Mouse (Mus musculus): ENCODE results near the gene Kif5c.

Kif5c gene

DNA sequence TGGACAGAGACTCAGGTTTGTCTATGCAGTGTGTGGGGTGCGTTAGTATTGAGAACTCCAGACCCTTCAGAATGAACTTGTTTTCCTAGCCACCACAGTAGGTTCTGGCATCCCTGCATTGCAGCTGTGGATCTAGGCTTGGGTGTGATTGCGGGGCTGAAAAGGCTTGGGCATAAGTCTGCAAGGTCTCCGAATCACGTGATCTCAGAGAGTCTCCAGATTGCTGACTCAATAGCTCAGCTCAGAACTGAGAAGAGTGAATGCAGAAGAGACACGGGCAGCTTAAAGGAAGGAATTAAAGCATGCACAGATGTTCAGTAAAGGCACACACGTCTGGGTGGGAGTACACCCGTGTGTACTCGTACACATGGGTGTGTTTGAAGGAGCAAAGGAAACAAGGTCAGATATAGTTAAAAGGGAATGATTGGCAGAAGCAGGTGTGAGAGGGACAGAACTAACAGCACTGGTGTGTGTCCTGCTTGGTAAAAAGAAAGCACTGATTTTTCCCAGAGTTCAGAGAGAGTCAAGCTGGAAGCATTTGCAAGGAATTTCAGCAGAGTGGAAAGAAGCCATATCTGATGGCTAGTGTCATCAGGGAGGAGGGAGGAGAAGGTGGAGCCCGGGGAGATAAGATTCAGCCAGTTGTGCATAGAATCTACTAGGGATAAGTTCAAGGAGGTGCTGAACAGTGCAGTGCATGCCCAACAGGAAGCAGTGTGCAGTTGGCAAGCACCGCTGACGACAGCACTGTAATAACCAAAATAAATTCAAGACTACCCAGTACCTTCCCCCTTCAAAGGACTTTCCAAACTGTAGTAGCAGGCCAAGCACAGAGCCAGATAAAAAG is 130.9 kb downstream of the Kif5c start:
- DNase-seq = no peak

DNA sequence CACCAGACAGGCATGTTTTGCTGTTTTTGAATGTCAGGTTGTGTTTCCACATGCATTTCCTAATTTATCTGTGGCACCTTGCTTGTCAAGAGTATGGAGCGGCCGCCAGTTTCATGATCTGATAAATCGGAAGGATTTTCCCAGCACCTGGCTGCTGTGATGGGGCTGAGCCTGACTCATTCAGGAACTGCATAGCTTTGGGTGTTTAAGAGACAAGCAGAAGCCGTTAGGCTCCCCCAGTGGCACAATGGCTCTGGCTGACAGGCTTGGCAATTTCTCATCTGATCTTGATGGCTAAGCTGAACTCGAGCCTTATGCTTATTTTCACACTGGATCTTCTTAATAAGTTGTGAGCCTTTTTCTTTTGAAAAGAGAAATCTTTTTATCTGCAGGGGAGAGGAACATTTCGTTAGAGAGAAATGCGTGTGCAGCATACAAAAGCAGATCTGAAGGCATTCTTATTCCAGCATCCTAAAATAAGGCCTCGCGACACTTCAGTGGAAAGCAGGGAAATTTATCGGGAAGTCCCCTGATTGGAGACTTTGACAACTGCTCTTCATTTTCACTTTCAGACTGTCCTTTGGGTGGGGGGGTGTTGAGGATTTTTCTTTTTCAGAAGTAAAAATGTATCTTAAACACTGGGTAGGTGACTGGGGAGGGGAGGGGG is 132.6 kb downstream of the Kif5c start:
- DNase-seq = no peak

DNA sequence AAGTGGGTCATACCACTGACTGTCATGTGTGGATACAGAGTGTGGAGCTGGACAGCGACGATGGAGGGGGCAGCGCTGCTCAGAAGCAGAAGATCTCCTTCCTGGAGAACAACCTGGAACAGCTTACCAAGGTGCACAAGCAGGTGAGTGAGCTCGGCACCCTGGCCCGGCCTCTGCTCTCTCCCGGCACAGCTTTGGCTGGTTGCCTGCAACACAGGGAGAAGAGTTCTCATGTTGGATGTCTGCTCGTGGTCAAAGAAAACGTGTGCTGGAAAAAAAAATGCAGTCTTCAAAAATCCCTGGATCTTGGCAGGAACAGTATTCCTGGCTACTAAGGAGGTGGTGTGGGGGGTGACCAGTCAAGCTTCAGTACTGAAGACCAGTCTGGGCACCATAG is 133.1 kb downstream of the Kif5c start:
- no peak for DNase-seq

- DNase-seq = no peak
Measured at GRCm38 (mm10) chr2:49753062-49753461, 134.0 kb downstream of the Kif5c start.

DNA sequence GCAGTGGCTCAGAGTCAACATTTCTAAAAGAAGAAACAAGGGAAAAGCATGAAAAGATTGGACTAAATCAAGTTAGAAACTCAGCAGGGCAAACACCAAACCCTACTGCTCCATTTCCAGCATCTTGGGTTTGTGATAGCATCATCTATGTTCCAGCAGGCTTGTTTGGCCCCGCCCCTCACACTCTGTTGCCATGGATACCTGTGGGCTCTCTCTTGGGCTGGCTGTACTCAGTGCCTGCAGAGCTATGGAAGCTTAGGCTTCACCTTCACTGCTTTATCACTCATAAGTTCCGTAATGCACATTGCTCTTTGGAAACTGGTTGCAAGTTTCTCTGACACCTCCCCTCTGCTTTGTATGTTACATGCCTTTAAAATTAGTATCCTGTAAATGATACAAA is 136.0 kb downstream of the Kif5c start:
- DNase-seq = peak; percentile 60 to 74

DNA sequence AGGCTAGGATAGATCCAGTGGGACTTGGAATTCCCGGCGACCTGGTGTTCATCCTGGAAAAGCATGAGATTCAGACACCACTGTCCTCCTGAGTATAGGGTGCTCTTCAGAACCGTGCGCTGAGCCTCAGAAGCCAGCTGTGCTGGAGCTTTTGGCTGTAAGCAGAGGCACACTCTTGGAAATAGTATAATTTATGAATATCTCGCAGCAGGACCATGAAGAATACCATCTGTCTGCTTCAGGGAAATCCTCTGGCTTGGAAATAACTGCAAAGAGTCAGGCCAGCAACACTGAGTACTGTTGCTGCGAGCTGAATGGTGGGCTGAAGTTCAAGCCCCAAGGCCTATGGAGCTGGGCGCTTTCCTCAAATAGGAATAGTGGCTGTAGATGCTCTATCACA is 138.5 kb downstream of the Kif5c start:
- DNase-seq = no peak

- peak; percentile 30 to 54 for DNase-seq
Measured at GRCm38 (mm10) chr2:49764331-49764946, 145.3 kb downstream of the Kif5c start.

DNA sequence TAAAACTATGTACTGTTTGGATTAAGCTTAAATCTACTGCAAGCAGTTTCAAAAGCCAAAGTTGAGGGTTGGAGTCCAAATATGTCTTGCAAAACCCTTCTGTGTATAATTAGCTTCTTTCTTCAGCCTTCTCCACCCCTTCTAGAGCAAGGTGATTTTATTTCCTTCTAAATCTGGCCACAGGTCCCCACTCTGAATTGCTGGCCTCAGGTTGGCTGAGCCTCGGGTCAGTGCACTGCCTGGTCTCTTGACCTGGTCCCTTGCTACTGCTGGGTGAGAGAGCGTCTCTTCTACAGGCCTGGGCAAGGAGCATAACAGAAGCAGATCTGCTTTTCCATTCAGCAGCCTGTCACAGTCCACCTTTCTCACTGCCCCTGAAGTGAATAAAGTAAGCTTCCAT is 149.8 kb downstream of the Kif5c start:
- peak; percentile 22 to 35 for DNase-seq

- DNase-seq = peak; percentile 15 to 41
Measured at GRCm38 (mm10) chr2:49770440-49770839, 151.3 kb downstream of the Kif5c start.

DNA sequence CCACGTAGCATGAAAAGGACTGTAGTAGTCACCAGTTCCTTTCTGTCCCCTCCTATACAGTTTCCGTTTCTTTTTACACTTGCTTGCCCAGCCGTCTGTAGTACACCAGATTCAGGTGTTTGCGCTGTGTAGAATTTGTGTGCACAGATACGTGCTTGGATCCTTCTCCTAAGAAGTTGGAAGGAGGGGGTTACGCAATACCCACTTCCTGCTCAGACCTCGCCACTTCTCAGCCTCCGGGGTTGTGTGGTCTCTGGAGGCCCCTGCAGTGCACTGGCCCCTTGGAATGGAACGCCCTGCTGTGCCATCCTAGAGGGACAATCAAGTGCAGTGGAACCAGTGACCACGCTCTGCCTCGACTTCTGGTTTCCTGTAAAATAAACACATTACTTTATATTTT is 152.1 kb downstream of the Kif5c start:
- DNase-seq = no peak

DNA sequence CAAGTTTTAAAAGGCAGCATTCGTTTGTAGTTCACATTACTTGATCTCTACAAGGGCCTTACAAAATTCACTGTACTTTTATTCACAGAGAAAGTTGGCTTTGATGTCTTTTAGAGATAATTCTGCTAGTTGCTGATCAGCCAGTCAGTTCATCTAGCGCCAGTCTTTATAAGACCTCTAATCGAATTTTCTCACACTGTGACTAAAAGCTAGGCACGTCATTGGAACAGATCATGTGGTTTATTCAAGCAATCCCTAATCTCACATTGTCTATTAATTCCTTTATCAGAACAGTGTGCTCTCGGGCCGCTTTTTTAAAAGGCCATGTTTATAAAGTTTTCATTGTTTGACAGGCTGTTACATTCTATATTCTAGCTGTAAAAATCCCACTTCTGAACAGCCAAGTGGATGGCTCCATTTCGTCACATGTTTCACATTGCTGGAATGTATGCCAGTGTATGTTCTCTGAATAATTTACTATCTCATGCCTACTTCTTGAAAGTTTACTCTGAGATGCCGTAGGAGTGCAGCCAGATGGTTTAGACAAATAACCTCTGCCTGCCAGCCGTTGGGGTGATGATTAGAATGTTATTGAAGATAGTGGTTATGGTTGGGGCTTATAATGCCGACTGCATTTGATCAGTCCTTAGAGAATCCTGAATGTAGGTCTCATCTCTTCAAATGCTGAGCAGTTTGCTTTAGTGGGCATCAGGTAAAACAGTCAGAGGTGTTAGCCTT is 154.3 kb downstream of the Kif5c start:
- no peak for DNase-seq

DNA sequence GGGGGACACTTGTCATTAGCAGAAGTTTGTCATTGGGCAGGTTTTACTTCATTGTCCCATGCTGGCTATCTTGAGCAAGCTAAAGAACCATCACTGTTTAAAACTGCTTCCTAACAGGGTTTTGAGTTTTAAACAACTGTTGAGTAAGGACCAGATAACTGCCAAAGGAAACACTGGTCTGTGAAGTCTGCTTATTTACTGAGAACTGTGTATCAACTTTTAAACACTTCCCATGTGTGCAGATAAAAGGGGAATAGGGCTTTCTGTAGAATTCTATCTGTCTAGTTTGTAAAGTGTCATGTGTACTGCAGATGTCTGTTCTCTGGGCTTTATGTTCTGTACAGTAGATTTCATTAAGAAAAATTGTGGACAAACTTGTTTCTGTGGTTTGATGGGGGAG is 155.1 kb downstream of the Kif5c start:
- DNase-seq = no peak

DNA sequence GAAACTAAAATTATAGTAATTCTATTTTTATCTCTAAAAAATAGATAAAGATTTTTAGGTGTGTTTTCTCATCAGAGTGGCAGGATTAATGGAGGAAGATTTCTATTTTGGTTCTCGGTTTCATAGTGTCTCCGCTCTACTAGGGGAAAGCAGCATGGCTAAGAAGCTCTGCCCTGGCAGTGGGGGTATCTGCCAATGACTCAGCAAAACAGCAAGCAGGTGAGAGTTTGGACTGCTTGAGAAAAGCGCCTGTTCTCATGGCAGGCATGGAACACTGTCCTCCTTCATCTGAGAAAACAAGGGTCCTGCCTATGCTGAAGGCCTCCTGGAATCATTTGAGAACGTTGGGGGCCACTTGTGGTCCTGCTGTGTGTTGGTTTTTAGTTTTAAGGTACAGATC is 156.1 kb downstream of the Kif5c start:
- no peak for DNase-seq

DNA sequence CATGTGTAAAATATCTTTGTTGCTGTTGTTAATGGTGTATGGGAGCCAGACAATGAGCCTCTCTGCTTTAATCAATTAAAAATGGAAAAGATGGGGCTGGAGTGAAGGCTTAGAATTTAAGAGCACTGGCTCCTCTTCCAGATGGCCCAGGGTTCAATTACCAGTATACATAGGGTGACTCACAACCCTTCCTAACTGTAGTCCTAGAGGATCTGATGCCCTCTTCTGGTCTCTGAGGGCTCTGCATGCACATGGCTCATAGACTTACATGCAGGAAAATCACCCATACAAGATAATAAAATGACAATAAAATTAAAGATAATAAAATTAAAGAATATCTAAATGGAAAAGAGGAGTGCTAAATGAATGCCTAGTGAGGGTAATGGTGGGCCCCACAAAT is 156.6 kb downstream of the Kif5c start:
- peak in 1 of 2 experiments; percentile 29 for DNase-seq

GRCm38 (mm10) chr2:49776407-49776806 is 157.3 kb downstream of the Kif5c start:
- no peak for DNase-seq

GRCm38 (mm10) chr2:49787376-49788050 is 168.4 kb downstream of the Kif5c start, which contains the start of gene Lypd6b:
Gene Lypd6b, plus strand, starts transcription at chr2:49787688.
- DNase-seq = peak; percentile 45 to 68

DNA sequence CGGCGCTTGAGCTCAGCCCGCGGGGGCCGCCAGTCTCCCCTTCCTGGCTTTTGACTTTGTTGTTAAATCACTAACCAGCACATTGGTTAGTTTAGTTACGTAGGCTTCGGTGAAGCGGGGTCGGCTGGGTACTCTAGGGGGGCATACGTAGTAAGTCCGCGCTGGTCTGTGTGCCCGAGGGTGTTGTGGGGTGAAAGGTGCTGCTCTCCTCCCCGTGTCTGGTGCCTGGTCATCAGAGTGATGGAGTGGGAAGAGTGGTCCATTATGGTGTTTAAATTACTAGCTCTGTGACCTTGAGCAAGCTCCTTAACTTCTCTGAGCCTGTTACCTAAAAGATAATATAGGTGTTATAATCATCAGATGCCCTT is 168.9 kb downstream of the Kif5c start:
- no peak for DNase-seq

GRCm38 (mm10) chr2:49788643-49789042 is 169.5 kb downstream of the Kif5c start:
- DNase-seq = no peak

DNA sequence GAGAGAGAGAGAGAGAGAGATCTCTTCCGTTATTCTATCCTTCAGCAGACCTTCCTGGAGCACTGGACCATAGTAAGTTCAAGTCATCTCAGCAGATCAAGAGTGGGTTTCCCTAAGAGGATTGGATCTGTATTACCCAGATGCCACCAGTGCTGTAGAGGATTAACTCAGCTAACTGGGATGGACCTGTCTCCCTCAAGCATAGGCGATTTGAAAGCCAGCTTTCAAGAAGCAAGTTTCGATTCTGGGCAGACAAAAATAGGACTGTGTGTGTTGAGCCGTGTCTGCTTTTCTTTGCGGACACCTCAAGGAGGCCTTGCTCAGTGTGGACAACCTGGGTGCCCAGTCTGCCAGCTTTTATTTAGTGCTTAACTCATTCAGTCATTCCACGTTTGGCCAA is 170.0 kb downstream of the Kif5c start:
- DNase-seq = no peak

GRCm38 (mm10) chr2:49789504-49789903 is 170.4 kb downstream of the Kif5c start:
- no peak for DNase-seq

DNA sequence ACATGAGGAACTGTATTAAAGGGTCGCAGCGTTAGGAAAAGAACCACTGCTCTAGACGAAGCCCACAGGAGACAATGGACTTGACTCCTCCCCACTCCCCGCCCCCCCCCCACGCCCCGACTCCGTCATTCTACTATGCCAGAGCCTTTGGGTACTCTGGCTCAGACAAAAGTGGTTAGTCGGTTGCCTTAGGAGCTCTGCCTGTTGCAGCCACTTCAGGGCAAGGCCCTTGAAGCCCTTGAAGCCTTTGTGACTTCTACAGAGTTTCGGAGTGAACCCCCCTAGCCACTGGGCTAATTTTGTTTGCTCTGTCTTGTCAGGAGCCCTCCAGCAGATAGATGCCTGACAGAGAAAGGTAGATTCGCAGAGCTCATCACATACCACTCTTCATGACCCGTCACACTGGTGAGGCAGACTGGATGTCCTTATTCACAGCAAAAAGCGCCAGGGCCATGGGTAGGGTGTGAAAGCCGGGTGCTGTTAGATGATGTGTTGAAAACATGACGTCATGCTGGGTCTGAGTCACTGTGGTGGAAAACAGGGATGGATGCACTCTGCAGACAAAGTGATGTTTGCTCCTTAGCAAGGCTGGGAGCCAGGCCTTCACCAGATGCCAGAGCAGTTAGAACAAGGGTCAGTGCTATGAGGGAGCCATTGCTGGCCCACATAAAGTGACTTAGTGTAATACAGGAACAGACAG is 178.5 kb downstream of the Kif5c start:
- no peak for DNase-seq

DNA sequence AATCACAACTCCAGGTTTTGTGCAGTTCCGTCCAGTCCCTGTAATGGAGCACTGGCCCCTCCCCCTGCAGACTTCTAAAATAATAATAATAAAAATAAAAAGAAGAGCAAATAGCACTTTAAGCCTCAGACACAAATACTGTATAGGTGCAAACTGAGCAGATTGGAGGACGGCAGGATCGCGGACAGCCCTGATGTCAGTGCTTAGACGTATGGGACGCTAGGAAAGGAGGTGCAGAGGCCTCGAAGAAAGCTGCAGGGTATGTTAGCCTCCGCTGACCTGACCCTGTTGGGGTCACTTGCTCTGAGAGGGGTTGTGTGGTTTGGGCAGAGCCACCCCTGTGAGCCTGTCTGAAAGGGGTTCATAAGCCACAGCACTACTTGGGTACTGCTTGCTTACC is 185.3 kb downstream of the Kif5c start:
- DNase-seq = no peak
